Mouse (Mus musculus): ENCODE data around the gene Galnt6.
"Not testable (repeated sequence)": the region's sequence is repeated elsewhere in the genome, so short reads cannot be mapped to it uniquely, and the experiment has no call there.

The Galnt6 gene

GRCm38 (mm10) chr15:100729281-100729985 lies at the start of gene Galnt6:
Gene Galnt6 (minus strand): TSS chr15:100729376.
- DNase-seq, result no peak

- peak in 1 of 2 experiments; percentile 12 for DNase-seq
Measured at GRCm38 (mm10) chr15:100777020-100778016, 48.1 kb upstream of the Galnt6 start.

GRCm38 (mm10) chr15:100776424-100776823 lies 47.2 kb upstream of the Galnt6 start:
- DNase-seq, result no peak

GRCm38 (mm10) chr15:100775189-100776166 lies 46.3 kb upstream of the Galnt6 start:
- DNase-seq, result no peak

GRCm38 (mm10) chr15:100773859-100774258 lies 44.7 kb upstream of the Galnt6 start:
- DNase-seq, result not testable (repeated sequence)

GRCm38 (mm10) chr15:100772685-100773084 lies 43.5 kb upstream of the Galnt6 start:
- DNase-seq, result no peak

- DNase-seq, result no peak
Measured at GRCm38 (mm10) chr15:100770338-100770737, 41.2 kb upstream of the Galnt6 start.

GRCm38 (mm10) chr15:100769023-100769422 lies 39.8 kb upstream of the Galnt6 start:
- DNase-seq, result not testable (repeated sequence)

- DNase-seq, result no peak
Measured at GRCm38 (mm10) chr15:100767851-100768250, 38.7 kb upstream of the Galnt6 start.

GRCm38 (mm10) chr15:100766826-100767225 lies 37.6 kb upstream of the Galnt6 start:
- no peak for DNase-seq

GRCm38 (mm10) chr15:100764163-100764951 lies 35.2 kb upstream of the Galnt6 start:
- DNase-seq, result no peak

- no peak for DNase-seq
Measured at GRCm38 (mm10) chr15:100762649-100763048, 33.5 kb upstream of the Galnt6 start.

GRCm38 (mm10) chr15:100761419-100762185 lies 32.4 kb upstream of the Galnt6 start, which contains the start of gene Slc4a8:
Gene Slc4a8 (plus strand): TSS chr15:100761747.
- peak; percentile 91 to 94 for DNase-seq

GRCm38 (mm10) chr15:100761036-100761418 lies 31.9 kb upstream of the Galnt6 start:
- DNase-seq, result no peak

- DNase-seq, result no peak
Measured at GRCm38 (mm10) chr15:100759286-100759685, 30.1 kb upstream of the Galnt6 start.

- peak; percentile 66 to 80 for DNase-seq
Measured at GRCm38 (mm10) chr15:100757527-100757978, 28.4 kb upstream of the Galnt6 start.

GRCm38 (mm10) chr15:100755881-100756624 lies 26.9 kb upstream of the Galnt6 start:
- DNase-seq, result peak in 1 of 2 experiments; percentile 19

GRCm38 (mm10) chr15:100755498-100755859 lies 26.3 kb upstream of the Galnt6 start:
- no peak for DNase-seq

- DNase-seq, result no peak
Measured at GRCm38 (mm10) chr15:100754805-100755497, 25.8 kb upstream of the Galnt6 start.
